Mouse (Mus musculus) olfactory bulb, adult 2 months (tissue): ENCODE measurements at regions not wholly inside any gene's neighbourhood (a gene's known extent, or its start where the extent isn't known, plus 50 kb on each side); places are given as distances from the start of the nearest gene placed in this dataset.

Experiments
- CTCF ChIP-seq: fragments of 200-500 bp; IDR thresholded peaks from 2 replicates; pipeline ENCODE4 v1.5.1; 2012; ENCODE audit warnings: low read depth, mild to moderate bottlenecking, low read length, moderate library complexity; ENCODE audit not compliant: insufficient read depth
- POLR2A ChIP-seq: fragments of 200-500 bp; IDR thresholded peaks from 2 replicates; pipeline ENCODE4 v1.6.1; 2012; ENCODE audit warnings: mild to moderate bottlenecking, low read depth, low read length, moderate library complexity; ENCODE audit not compliant: insufficient read depth

GRCm38 (mm10) chr15:88379342-88379741, 220.8 kb upstream of the Zdhhc25 start:
- no peak for TF ChIP-seq POLR2A
- no peak for TF ChIP-seq CTCF
